Mouse (Mus musculus): ENCODE measurements around the gene Poc5. TPM values are rescaled to one million over a fixed set of nuclear protein-coding genes. Genes with fewer than 3 reads are reported as not detected.

Gene Poc5
- total RNA-seq, 4 experiments from 2014 or later = 14.0 to 24.9 (median 17.4) TPM

GRCm38 (mm10) chr13:96432376-96432811 is 44.3 kb downstream of the Poc5 start:
- DNase-seq = no peak

GRCm38 (mm10) chr13:96433041-96433440 is 44.9 kb downstream of the Poc5 start:
- DNase-seq = no peak

GRCm38 (mm10) chr13:96433648-96434190 is 45.6 kb downstream of the Poc5 start:
- no peak for DNase-seq

- no peak for DNase-seq
Measured at GRCm38 (mm10) chr13:96434899-96435331, 46.8 kb downstream of the Poc5 start.

DNA sequence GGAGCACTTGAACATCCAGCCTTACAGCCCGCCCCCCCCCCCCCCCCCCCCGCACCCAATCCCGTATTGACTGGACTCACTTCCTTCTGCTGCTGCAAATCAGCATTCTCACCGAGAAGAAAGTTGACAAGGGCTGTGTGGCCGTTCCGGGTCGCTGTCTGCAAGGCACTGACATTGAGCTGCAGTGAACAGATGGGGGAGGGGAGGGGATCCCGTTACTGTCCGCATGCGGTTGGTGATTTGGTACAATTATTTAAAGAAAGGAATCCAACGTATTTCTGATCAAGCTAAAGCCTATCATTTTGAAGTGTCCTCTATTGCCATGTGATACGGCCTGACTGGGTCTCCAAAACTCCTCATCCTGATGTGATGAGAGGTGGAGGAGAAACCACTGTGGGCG is 47.7 kb downstream of the Poc5 start:
- no peak for DNase-seq

DNA sequence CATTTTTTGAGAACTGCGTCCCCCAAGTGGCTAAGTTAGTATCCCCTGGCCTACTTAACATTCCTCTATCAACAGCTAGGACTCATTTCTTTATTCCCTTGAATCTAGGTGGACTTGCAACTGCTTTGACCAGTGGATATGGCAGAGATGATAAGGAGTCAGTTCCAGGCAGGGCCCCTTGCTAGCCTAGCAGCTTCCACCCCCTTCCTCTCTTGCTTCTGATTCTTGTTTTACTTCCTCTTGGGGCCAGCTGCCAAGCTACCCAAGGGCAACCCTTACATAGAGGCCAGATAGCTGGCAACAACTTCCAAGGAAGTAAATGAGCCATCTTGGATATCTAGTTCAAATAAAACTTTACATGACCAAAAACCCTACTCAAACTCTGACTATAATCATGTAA is 48.8 kb downstream of the Poc5 start:
- no peak for DNase-seq

- DNase-seq = no peak
Measured at GRCm38 (mm10) chr13:96440436-96440835, 52.3 kb downstream of the Poc5 start.

GRCm38 (mm10) chr13:96450205-96450856 is 62.2 kb downstream of the Poc5 start:
- DNase-seq = no peak

GRCm38 (mm10) chr13:96450869-96451268 is 62.8 kb downstream of the Poc5 start:
- no peak for DNase-seq

GRCm38 (mm10) chr13:96451386-96452140 is 63.5 kb downstream of the Poc5 start:
- no peak for DNase-seq

DNA sequence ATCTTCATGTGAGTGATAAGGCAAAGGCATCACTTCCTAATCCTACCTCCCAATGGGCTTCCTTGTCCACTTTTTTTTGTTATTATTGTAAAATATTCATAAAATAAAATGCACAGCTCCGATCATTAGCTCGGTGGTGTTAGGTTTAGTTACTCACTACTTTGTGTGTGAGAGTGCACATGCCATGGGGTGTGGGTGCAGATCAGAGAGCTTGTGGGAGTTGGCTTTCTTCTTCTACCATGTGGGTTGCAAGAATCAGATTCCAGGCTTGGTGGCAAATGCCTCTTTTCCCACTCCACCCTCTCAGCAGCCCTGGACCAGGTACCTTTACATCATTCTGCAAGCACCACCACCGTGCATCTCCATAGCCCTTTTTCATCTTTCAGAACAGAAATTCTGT is 64.5 kb downstream of the Poc5 start:
- DNase-seq = no peak

DNA sequence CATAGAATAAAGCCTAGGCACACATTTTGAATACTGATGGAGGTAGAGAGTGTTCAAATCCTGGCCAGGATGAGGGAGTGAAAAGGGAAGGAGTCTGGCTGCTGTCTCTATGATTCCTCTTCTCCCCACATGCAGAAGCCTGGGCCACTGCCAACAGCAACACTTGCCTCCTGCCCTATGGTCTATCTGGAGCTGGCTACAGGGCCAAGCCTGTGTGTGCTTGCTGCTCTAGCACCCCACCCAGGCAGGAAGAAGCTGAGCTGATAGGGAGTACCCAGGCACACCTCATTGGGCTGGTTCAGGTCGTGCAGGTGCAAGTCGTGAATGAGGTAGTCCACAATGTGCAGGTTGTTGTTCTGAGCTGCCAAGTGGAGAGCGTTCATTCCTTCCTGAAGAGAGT is 66.2 kb downstream of the Poc5 start:
- DNase-seq = no peak

- no peak for DNase-seq
Measured at GRCm38 (mm10) chr13:96457566-96457965, 69.5 kb downstream of the Poc5 start.

- no peak for DNase-seq
Measured at GRCm38 (mm10) chr13:96458018-96458417, 69.9 kb downstream of the Poc5 start.

GRCm38 (mm10) chr13:96458606-96459005 is 70.5 kb downstream of the Poc5 start:
- no peak for DNase-seq

GRCm38 (mm10) chr13:96462644-96463043 is 74.5 kb downstream of the Poc5 start:
- DNase-seq = no peak

GRCm38 (mm10) chr13:96465315-96465714 is 77.2 kb downstream of the Poc5 start:
- no peak for DNase-seq

Small RNA genes lying within 50 kb of the gene (microRNA-seq; reads per million reads assigned to microRNA genes)
- 0 reads per million in 2 experiments for gene Gm25213

Other genes starting within 250 kb of the Poc5 start
- 1 to 10 TPM in 2 of 4 experiments, under 1 TPM in 2; 0.62 to 1.2 (median 0.86) TPM for gene Ankdd1b, start 82.9 kb downstream of the Poc5 start, total RNA-seq (2022)
- gene Gm17622, start 102.4 kb downstream of the Poc5 start, total RNA-seq (2022) = not detected
- gene Polk, start 154.3 kb downstream of the Poc5 start, total RNA-seq (2022) = 10 to 100 TPM; 29.1 to 52.6 (median 34.3) TPM
- 100 to 1,000 TPM in 2 of 4 experiments, 10 to 100 TPM in 2; 91.6 to 134 (median 104) TPM for gene Col4a3bp, start 154.3 kb downstream of the Poc5 start, total RNA-seq (2022)